Mouse (Mus musculus) forebrain, embryonic 14.5 days (tissue): ENCODE measurements around the gene 1520401A03Rik. TPM values are rescaled to one million over a fixed set of nuclear protein-coding genes. Genes with fewer than 3 reads are reported as not detected.

Source experiments
- ATAC-seq: fragments of 200-750 bp; cut with Nextera tagmentation; 2 replicates; pipeline ENCODE4 v1.8.0; 2017; ENCODE audit warnings: mild to moderate bottlenecking, moderate library complexity
- DNase-seq: peaks from one replicate; pipeline ENCODE4 v3.0.0-alpha.2; 2015; ENCODE audit warnings: low spot score
- H3K27ac ChIP-seq: fragments of 300-500 bp; sonication (generic); 2 replicates; pipeline ENCODE4 v1.5.1; 2014; ENCODE audit warnings: low read depth, mild to moderate bottlenecking, control low read depth, low read length, moderate library complexity
- H3K27me3 ChIP-seq: fragments of 300-500 bp; sonication (generic); replicated peaks from 2 replicates; pipeline ENCODE4 v1.6.1; 2014; ENCODE audit warnings: low read length, control low read depth, mixed read lengths; ENCODE audit not compliant: control insufficient read depth, insufficient read depth
- H3K36me3 ChIP-seq: fragments of 300-500 bp; sonication (generic); 2 replicates; pipeline ENCODE4 v1.6.1; 2014; ENCODE audit warnings: low read length, control low read depth; ENCODE audit not compliant: control insufficient read depth, insufficient read depth
- H3K4me1 ChIP-seq: fragments of 300-500 bp; sonication (generic); 2 replicates; pipeline ENCODE4 v1.6.1; 2014; ENCODE audit warnings: antibody characterized with exemption, low read length, control low read depth; ENCODE audit not compliant: control insufficient read depth, insufficient read depth
- H3K4me2 ChIP-seq: fragments of 300-500 bp; sonication (generic); 2 replicates; pipeline ENCODE4 v1.6.1; 2014; ENCODE audit warnings: mild to moderate bottlenecking, control low read depth, low read length
- H3K4me3 ChIP-seq: fragments of 300-500 bp; sonication (generic); 2 replicates; pipeline ENCODE4 v1.5.1; 2014; ENCODE audit warnings: low read depth, low read length, control low read depth
- H3K9ac ChIP-seq: fragments of 300-500 bp; sonication (generic); 2 replicates; pipeline ENCODE4 v1.6.1; 2014; ENCODE audit warnings: mild to moderate bottlenecking, low read length, control low read depth, moderate library complexity
- H3K9me3 ChIP-seq: fragments of 300-500 bp; sonication (generic); replicated peaks from 2 replicates; pipeline ENCODE4 v1.6.1; 2016; ENCODE audit warnings: low read length, control low read depth, mixed read lengths; ENCODE audit not compliant: control insufficient read depth
- WGBS: fragments of 180-500 bp; shearing (Covaris S2); extraction: QIAGEN DNeasy Blood & Tissue Kit; methylation state at CpG from one replicate; pipeline ENCODE4 v1.1.7; 2014; 5-methylcytosine and 5-hydroxymethylcytosine counted together
- polyA plus RNA-seq: library from polyadenylated mRNA; unstranded; fragments of >200 nt; fragmentation: Nextera tagmentation; extraction: Ambion mirVana; gene quantifications from 2 replicates; pipeline ENCODE4 v1.2.1, GENCODE M21; 2014

The 1520401A03Rik gene
- polyA plus RNA-seq, 1 experiment from 2014 or later = not detected

DNA sequence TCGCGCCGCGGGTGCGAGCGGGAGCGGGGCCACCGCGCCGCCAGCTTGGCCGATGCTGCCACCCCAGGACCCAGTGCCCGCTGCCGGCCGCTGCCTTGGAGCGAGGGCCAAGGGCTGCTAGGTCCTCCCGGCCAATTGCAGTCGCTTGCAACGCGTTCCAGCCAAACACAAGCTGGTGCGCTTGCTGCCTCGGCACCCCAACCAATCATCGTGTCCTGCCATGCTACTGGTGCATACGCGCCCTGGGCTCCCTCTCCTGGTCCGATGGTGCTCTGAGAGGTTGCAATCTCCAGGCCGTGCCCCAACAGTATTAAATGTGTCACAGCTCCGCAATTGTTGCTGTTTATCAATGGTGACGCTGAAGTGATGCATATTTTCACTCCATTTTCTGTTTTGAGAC lies 22.5 kb downstream of the 1520401A03Rik start:
- Histone ChIP-seq H3K9ac (peak overlapping the region; percentile 67), H3K27me3 (peaks cover 27% of the 10 kb centered on the region), H3K4me3 (peak overlapping the region; percentile 70), H3K36me3 (no peaks in the 10 kb centered on the region), H3K9me3 (no peaks in the 10 kb centered on the region), H3K4me2 (peak overlapping the region; percentile 100), H3K27ac (no peak overlapping the region), H3K4me1 (no peaks in the 10 kb centered on the region)
- ATAC-seq (peak; percentile 97), DNase-seq (peak; percentile 93)
- WGBS = under 1% methylated on average over 28 of the region's 28 CpGs

DNA sequence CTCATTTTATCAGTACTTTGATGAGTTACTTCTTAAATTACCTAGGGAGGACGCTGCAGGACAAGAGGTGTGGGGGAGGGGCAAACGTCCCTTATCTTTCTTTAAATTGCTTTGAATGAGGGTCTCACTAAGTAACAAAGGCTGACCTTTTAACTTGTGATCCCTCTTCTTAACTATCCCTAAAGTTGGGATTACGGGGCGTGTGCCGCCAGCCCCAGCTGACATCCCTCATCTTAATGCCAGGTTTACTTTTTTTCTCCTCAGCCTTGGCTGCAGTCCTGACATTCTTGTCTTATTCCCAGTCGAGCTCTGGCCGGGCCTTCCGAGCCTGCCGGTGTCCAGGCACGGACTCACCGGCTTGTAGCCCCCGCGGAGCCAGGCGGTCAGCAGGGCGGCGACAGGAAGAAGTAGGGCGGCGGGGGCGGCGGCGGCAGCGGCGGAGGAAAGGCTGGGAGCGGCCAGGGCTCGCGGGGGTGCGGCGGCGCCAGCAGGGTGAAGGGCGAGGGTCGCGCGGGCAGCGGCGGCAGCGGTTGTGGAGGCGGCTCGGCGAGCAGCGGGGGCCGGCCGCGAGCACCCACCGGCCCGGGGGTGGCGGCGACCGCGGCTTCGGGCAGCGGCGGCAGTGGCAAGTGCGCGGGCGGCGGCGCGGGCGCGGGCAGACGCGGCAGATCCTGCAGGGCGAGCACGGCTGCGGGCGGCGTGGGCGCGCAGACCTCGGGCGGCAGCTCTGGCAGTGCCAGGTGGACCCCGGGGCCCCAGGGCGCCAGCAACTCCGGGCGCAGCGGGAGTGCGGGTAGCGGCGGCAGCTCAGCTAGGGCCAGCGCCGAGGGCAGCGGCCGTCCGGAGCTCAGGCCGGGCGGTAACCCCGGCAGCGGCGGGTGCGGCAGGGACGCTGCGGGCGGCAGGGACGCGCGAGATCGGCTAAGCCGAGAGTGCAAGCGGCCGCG lies 23.2 kb downstream of the 1520401A03Rik start:
- Histone ChIP-seq H3K27me3 (peaks cover 27% of the 10 kb centered on the region), H3K27ac (no peak overlapping the region), H3K36me3 (no peaks in the 10 kb centered on the region), H3K4me2 (peak overlapping the region; percentile 100), H3K9me3 (no peaks in the 10 kb centered on the region), H3K4me3 (peak overlapping the region; percentile 70), H3K9ac (peak overlapping the region; percentile 67), H3K4me1 (no peaks in the 10 kb centered on the region)
- DNase-seq (peak; percentile 17), ATAC-seq (peak; percentile 15; the same call in 1 of the 2 replicates)
- under 1% methylated on average over 73 of the region's 101 CpGs for WGBS

DNA sequence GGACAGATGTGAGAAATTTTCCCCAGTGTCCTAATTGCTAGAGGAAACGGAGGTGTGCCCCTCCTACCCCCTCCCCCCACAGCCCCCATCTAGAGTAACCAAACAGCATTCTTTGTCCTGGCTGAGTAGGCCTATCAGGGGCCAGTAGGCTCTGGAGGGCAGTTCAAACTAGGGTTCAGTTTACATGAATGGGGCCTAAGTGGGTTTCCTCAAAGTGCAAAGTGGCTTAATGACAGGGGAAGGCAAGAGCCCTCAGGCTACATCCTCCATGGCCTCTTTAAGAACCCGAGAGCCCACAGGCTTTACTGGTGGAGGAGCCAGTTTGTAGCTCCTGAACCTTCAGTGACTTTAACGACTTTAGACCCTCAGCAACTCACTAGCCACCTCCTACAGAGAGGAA lies 26.8 kb downstream of the 1520401A03Rik start:
- Histone ChIP-seq H3K9me3 (no peaks in the 10 kb centered on the region), H3K4me3 (no peak overlapping the region), H3K9ac (no peak overlapping the region), H3K27ac (no peak overlapping the region), H3K4me1 (no peaks in the 10 kb centered on the region), H3K4me2 (no peak overlapping the region), H3K36me3 (no peaks in the 10 kb centered on the region), H3K27me3 (peaks cover 23% of the 10 kb centered on the region)
- DNase-seq (no peak), ATAC-seq (no peak)
- WGBS = 10% methylated on average over 3 of the region's 3 CpGs

DNA sequence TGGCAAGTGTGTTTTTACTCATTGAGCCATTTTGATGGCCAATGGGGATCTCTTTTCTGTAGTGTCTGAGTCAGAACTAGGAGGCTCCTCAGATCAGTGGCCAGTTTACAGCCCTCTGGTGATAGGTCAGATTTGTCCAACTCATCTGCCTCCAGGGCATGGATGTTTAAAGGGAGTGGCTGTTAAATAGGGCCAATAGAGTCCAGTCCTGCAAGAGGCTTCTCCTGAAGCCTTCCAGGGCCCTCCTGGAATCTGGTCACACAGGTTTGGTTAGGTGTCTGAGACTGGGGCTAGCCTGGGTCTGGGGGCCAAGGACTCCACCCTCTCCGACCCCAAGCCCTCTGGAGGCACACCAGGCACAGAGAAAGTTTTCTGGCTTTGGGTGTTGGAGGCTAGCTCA lies 28.1 kb downstream of the 1520401A03Rik start:
- ATAC-seq = no peak

DNA sequence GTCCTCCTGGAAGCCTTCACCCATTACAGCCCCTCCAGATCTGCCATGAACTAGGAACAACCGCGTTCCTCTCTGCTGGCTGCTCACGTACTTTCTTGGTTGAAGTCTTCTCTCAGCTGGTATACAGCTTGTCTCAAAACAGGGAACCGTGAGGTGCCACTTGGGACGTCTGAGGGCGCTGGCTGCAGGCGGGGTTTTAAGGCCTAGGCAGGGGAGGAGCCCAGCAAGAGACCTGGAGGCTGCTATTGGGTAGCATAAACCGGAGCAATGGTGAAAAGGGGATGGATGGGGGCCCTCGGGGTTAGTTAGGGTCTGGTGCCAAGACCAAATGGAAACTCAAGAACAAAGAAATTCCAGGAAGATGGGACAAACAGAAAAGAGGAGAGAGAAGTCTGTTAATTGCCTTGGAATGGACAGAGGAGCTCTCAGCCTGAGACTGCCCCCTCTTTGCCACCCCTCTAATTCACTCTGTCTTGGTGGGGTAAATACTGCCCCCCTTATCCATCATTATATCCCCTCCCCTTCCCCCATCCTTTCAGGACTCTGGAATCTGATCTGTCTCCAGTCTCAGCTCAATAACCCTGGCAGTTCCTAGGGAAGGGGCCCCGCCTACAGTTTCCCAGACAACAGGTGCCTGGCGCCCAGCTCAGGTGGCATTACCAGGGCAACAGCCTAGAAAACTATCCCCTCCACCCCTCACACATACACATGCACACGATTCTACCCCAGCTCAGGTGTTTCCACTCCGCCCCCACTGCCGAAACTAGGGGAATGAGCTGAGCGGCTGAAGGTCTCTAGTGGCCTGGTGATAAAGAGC lies 38.5 kb downstream of the 1520401A03Rik start, which contains the start of gene Cldn9:
Cldn9 (minus strand) TSS at position 171 of the 817 bp plus-strand sequence.
- DNase-seq = peak; percentile 23
- H3K9me3 ChIP-seq = no peaks in the 10 kb centered on the region
- 12% methylated on average over 15 of the region's 15 CpGs for WGBS

More for the DNA sequence above, 28.1 kb downstream of the 1520401A03Rik start:
- Histone ChIP-seq H3K9ac (no peak overlapping the region), H3K9me3 (no peaks in the 10 kb centered on the region), H3K27me3 (peaks cover 20% of the 10 kb centered on the region), H3K36me3 (no peaks in the 10 kb centered on the region), H3K4me1 (no peaks in the 10 kb centered on the region), H3K4me2 (no peak overlapping the region), H3K27ac (no peak overlapping the region), H3K4me3 (no peak overlapping the region)
- WGBS = 68% methylated on average over 1 of the region's 1 CpGs
- DNase-seq = no peak

DNA sequence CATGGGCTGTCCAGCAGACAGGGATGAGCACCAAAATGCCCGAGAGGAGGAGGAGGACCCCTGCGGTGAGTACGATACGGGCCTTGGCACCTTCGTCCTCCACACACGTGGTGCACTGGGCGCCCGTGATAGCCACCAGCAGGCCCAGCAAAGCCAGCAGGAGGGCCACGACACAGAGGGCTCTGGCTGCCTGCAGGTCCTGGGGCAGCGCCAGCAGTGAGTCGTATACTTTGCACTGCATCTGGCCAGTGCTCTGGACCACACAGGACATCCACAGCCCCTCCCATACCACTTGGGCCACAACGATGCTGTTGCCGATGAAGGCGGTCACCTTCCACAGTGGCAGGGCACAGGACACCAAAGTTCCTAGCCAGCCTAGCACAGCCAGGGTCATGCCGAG lies 39.4 kb downstream of the 1520401A03Rik start:
- Histone ChIP-seq H3K27me3 (peaks cover 40% of the 10 kb centered on the region), H3K36me3 (no peaks in the 10 kb centered on the region), H3K27ac (no peak overlapping the region), H3K9me3 (no peaks in the 10 kb centered on the region), H3K4me3 (no peak overlapping the region), H3K4me1 (peaks cover 7% of the 10 kb centered on the region), H3K9ac (no peak overlapping the region), H3K4me2 (peak overlapping the region; percentile 20; the same call in 1 of the 2 replicates)
- ATAC-seq = peak; percentile 34; the same call in 1 of the 2 replicates
- no peak for DNase-seq
- WGBS = 35% methylated on average over 15 of the region's 15 CpGs

More for the DNA sequence above, 38.5 kb downstream of the 1520401A03Rik start, which contains the start of gene Cldn9:
- Histone ChIP-seq H3K4me3 (no peak within 1 kb of the TSS), H3K4me2 (peak within 1 kb of the TSS; percentile 20; the same call in 1 of the 2 replicates), H3K9ac (no peak within 1 kb of the TSS), H3K27ac (no peak within 1 kb of the TSS), H3K4me1 (peaks cover 7% of the 10 kb centered on the region), H3K27me3 (peaks cover 32% of the 10 kb centered on the region), H3K36me3 (no peaks in the 10 kb centered on the region)
- peak; percentile 61; the same call in 1 of the 2 replicates for ATAC-seq

DNA sequence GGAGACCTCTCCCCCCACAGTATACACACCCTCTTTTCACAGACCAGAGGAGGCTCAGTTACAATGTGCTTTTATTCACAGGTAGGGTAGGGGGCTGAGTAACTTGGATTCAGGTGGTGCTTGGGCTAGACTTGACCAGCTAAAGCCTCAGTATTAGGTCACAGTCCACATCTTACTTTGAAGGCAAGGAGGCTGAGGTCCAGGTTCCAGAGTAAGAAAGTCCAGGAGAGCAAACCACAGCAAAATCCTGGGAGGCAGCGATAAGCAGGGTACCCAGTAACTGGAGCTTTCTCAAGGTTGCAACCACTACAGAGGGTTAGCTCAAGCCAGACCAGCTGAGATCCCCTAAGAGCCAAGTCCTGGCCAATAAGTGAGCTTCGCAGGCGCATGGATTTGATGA lies 40.1 kb downstream of the 1520401A03Rik start:
- Histone ChIP-seq H3K36me3 (no peaks in the 10 kb centered on the region), H3K27me3 (peaks cover 40% of the 10 kb centered on the region), H3K4me2 (no peak overlapping the region), H3K4me3 (no peak overlapping the region), H3K9ac (no peak overlapping the region), H3K4me1 (peaks cover 7% of the 10 kb centered on the region), H3K9me3 (no peaks in the 10 kb centered on the region), H3K27ac (no peak overlapping the region)
- 73% methylated on average over 3 of the region's 3 CpGs for WGBS
- DNase-seq (no peak), ATAC-seq (no peak)

DNA sequence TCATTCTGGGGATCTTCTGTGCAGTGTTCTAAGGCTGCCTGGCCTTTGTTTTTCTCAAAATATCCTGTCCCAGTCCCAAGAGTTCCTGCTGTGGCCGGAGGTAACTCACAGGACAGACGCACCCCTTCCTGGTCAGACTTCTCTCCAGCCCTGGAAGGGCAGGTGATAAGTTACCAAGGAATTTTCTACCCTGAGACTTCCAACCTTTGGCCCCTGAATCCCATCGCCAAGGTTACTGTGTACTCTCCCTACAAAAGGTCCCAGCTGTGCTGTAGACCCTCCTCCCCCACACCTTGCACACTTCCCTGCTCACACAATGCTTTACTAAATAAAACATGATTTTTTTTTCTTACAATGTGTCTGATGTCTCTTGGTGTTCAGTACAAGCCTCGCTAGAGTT lies 40.5 kb downstream of the 1520401A03Rik start:
- Histone ChIP-seq H3K9me3 (no peaks in the 10 kb centered on the region), H3K36me3 (no peaks in the 10 kb centered on the region), H3K4me3 (no peak overlapping the region), H3K27me3 (peaks cover 40% of the 10 kb centered on the region), H3K9ac (no peak overlapping the region), H3K4me1 (peaks cover 7% of the 10 kb centered on the region), H3K4me2 (no peak overlapping the region), H3K27ac (no peak overlapping the region)
- WGBS = 73% methylated on average over 4 of the region's 4 CpGs
- no peak for ATAC-seq
- DNase-seq = no peak
